ENCODE assay signal across 10 mouse cellular contexts in the genomic region with DNA sequence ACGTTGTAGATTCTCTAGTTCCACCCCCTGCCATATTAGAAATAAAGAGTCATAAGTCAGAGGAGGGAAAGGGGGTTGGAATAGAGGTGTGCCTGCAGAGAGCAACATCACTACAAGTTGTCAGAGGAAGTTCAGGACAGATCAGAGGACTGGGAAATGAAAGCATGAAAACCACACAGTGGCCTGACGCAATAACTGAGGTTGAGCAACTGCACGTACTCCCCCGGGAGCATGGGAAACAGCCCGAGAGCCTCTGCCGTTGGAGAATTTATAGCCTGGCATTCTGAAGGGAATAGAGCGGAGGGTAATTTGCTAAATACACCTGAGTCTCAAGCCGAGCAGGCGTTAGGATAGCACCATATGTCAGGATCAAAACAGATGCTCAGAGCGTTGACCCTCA. TPM values are rescaled to one million over a fixed set of nuclear protein-coding genes. Genes with fewer than 3 reads are reported as not detected.
A peak's percentile ranks its signal among the peaks of the same experiment; 100 is the strongest.
DNase-seq lines count a peak whose midpoint lies in the region; ATAC-seq lines count a peak whose summit lies in the region.
"Had no signal": no experiment of that assay in that cellular context is flagged by ENCODE, and none has a peak within 500 bp of the region (broad histone marks: within the 10 kb centered on the region; RNA-seq: fewer than 3 reads in every experiment).

No protein-coding gene starts in this region.

- peak; percentile 37 for DNase-seq in gastrocnemius, adult 18-20 months (ENCODE audit: low spot score)
- no peak for DNase-seq in gastrocnemius, postnatal 14 days
- peak; percentile 68 for DNase-seq in 3134 (ENCODE audit: extremely low read depth, insufficient read length, low spot score)
- no peak for DNase-seq in layer of hippocampus, adult 9-11 months
- no peak for DNase-seq in left cerebral cortex, adult 9 months (ENCODE audit: low spot score in 2 of 2)
- no peak for DNase-seq in midbrain, embryonic 10.5 days (ENCODE audit: low spot score)
- DNase-seq: gastrocnemius, postnatal 25 days had no signal

- no peaks in the 10 kb centered on the region for H3K4me1 ChIP-seq in brown adipose tissue, adult 24 weeks (ENCODE audit: control insufficient read depth, insufficient read depth, insufficient read length, low read length)
- H3K4me1 ChIP-seq in lung, embryonic 16.5 days (replicated peaks; ENCODE audit: control insufficient read depth, insufficient read depth, low read length): no peaks in the 10 kb centered on the region; the same call in 1 of the 2 replicates
- H3K4me1 ChIP-seq in midbrain, embryonic 10.5 days: no peaks in the 10 kb centered on the region
- H3K4me1 ChIP-seq: lung, embryonic 15.5 days had no signal

- H3K9ac ChIP-seq in lung, embryonic 16.5 days (ENCODE audit: low read length): no peak overlapping the region
- H3K9ac ChIP-seq: lung, embryonic 15.5 days had no signal

- H3K27ac ChIP-seq in brown adipose tissue, adult 24 weeks (replicated peaks; ENCODE audit: low read depth, low read length): no peak overlapping the region
- no peak overlapping the region for H3K27ac ChIP-seq in lung, embryonic 16.5 days (ENCODE audit: low read length)
- no peak overlapping the region for H3K27ac ChIP-seq in midbrain, embryonic 10.5 days (replicated peaks)
- H3K27ac ChIP-seq: lung, embryonic 15.5 days had no signal

- no peaks in the 10 kb centered on the region for H3K27me3 ChIP-seq in lung, embryonic 16.5 days (ENCODE audit: control insufficient read depth, insufficient read depth, low read depth, low read length)
- H3K27me3 ChIP-seq in midbrain, embryonic 10.5 days (ENCODE audit: low read depth, poor library complexity, severe bottlenecking): no peaks in the 10 kb centered on the region
- H3K27me3 ChIP-seq: lung, embryonic 15.5 days had no signal

- H3K4me2 ChIP-seq in lung, embryonic 16.5 days (ENCODE audit: low read depth, low read length): no peak overlapping the region
- H3K4me2 ChIP-seq: lung, embryonic 15.5 days had no signal

- WGBS in lung, embryonic 16.5 days: 53% methylated on average over 10 of the region's 10 CpGs
- WGBS in midbrain, embryonic 10.5 days: 82% methylated on average over 10 of the region's 10 CpGs

- no peaks in the 10 kb centered on the region for H3K9me3 ChIP-seq in lung, embryonic 16.5 days (ENCODE audit: control insufficient read depth, low read length)
- no peaks in the 10 kb centered on the region for H3K9me3 ChIP-seq in midbrain, embryonic 10.5 days (replicated peaks)
- H3K9me3 ChIP-seq: lung, embryonic 15.5 days had no signal

- intact Hi-C loops in gastrocnemius, postnatal 14 days (cut with DNase I; ENCODE audit: low total_unique reads): no loop called here

- H3K4me3 ChIP-seq in brown adipose tissue, adult 24 weeks (ENCODE audit: insufficient read depth, low read depth, low read length): 0 out of 2 replicates have a peak overlapping the region, but pooled peaks have one; percentile 8
- H3K4me3 ChIP-seq in lung, embryonic 16.5 days (ENCODE audit: low read length): no peak overlapping the region
- H3K4me3 ChIP-seq in midbrain, embryonic 10.5 days: no peak overlapping the region
- H3K4me3 ChIP-seq: lung, embryonic 15.5 days had no signal

- no peaks in the 10 kb centered on the region for H3K36me3 ChIP-seq in lung, embryonic 16.5 days (ENCODE audit: control insufficient read depth, insufficient read depth, low read length)
- H3K36me3 ChIP-seq in midbrain, embryonic 10.5 days: no peaks in the 10 kb centered on the region
- H3K36me3 ChIP-seq: lung, embryonic 15.5 days had no signal

- peak; percentile 45; the same call in 1 of the 2 replicates for ATAC-seq in lung, embryonic 16.5 days (ENCODE audit: low read depth)

RNA-seq across cellular contexts. Expression of a gene that starts 11.7 kb away (rescaled TPM):
- total RNA-seq in gastrocnemius, adult 18-20 months (2021): 10 to 100 TPM; 26.8 to 30.5 TPM
- 10 to 100 TPM; 20.8 to 21.8 TPM for total RNA-seq in gastrocnemius, postnatal 14 days (2021)
- polyA plus RNA-seq in brown adipose tissue, adult 24 weeks (2012; ENCODE audit: insufficient read depth, insufficient read length, missing spikeins): 19.7 and 23.6 TPM in 2 replicates
- 31.1 and 35.6 TPM in 2 replicates for polyA plus RNA-seq in lung, embryonic 16.5 days (2015; fragmentation: Nextera tagmentation; extraction: Ambion mirVana)
- 32.4 and 35.9 TPM in 2 replicates for polyA plus RNA-seq in midbrain, embryonic 10.5 days (2016; fragmentation: Nextera tagmentation; extraction: Ambion mirVana)

RNA-seq across cellular contexts. Expression of a gene that starts 58.2 kb away (rescaled TPM):
- under 1 TPM; 0.09 to 0.17 TPM for total RNA-seq in gastrocnemius, adult 18-20 months (2021)
- under 1 TPM; 0.53 to 0.91 TPM for total RNA-seq in gastrocnemius, postnatal 14 days (2021)
- not detected in 2 replicates for polyA plus RNA-seq in brown adipose tissue, adult 24 weeks (2012; ENCODE audit: insufficient read depth, insufficient read length, missing spikeins)
- polyA plus RNA-seq in lung, embryonic 16.5 days (2015; fragmentation: Nextera tagmentation; extraction: Ambion mirVana): 17.6 and 20.3 TPM in 2 replicates
- 1.5 and 2.4 TPM in 2 replicates for polyA plus RNA-seq in midbrain, embryonic 10.5 days (2016; fragmentation: Nextera tagmentation; extraction: Ambion mirVana)

Comparison
In these comparisons a context has a peak if more than half of its experiments do, and no peak if none do; other contexts are left out.
1. DNase-seq: peak in gastrocnemius, adult 18-20 months (single experiment) and 3134 (single experiment); none in gastrocnemius, postnatal 14 days (single experiment), layer of hippocampus, adult 9-11 months (single experiment), left cerebral cortex, adult 9 months (0 of 2) and midbrain, embryonic 10.5 days (single experiment).